Mouse (Mus musculus): ENCODE results near the gene Dab2ip. TPM values are rescaled to one million over a fixed set of nuclear protein-coding genes. Genes with fewer than 3 reads are reported as not detected.
A peak's percentile ranks its signal among the peaks of the same experiment; 100 is the strongest.

Gene Dab2ip
- polyA plus RNA-seq, 1 experiment from 2014 or later: 61.2 TPM

DNA sequence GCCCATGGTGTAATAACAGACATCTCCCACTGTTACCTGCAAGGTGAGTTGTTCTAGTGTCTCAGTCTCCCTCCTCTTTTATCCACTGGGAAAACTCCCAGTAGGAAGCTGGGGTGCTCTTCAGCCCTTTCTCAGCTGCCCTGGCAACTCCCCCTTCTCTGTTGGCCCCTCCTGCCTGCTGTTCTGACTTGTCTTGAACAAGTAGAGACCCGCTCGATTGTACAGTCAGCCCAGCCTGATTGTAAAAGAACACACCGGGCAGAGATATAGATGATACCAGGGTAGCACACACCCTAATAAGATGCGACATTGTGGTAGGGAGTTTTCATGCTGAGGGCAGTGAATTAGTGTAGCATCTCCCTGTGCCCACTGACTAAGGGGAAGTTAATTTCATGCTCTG lies 111.2 kb downstream of the Dab2ip start:
- no peak overlapping the region for H3K27ac ChIP-seq (ENCODE audit: low read depth, low read length)
- no peaks in the 10 kb centered on the region for H3K9me3 ChIP-seq (ENCODE audit: control insufficient read depth, low read length)
- WGBS: 59% methylated on average over 4 of the region's 4 CpGs
- H3K4me2 ChIP-seq (ENCODE audit: low read depth): no peak overlapping the region
- DNase-seq (ENCODE audit: low spot score): no peak
- no peaks in the 10 kb centered on the region for H3K36me3 ChIP-seq (ENCODE audit: control insufficient read depth, insufficient read depth, low read length)
- no peak overlapping the region for H3K4me3 ChIP-seq (ENCODE audit: low read depth, low read length)
- no peak for ATAC-seq (ENCODE audit: insufficient read depth, low FRiP score, low TSS enrichment)
- H3K27me3 ChIP-seq (ENCODE audit: control insufficient read depth, insufficient read depth, low read length): no peaks in the 10 kb centered on the region
- no peak overlapping the region for H3K9ac ChIP-seq (ENCODE audit: low read length)
- peaks cover 18% of the 10 kb centered on the region; the same call in 1 of the 2 replicates for H3K4me1 ChIP-seq (ENCODE audit: control insufficient read depth, insufficient read depth, low read length)

DNA sequence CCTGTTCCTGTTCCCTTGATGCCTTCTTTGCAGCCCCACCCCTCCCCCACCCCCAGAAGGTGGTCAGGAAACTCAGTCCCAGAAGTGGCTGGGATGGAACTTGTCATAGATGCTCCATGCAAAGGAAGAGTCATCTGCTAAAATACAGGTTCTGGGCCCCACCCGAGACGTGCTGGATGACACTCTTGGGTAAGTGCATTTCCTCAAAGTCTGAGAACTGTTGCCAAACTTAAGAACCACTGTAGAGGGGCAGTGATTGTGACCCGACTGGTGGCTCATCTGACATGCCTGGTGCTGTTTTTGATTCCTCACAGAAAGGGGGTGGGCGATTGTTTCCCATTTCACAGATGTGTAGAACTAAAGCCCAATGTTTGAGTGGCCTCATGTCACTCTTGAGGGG lies 111.7 kb downstream of the Dab2ip start:
- Histone ChIP-seq H3K36me3 (ENCODE audit: control insufficient read depth, insufficient read depth, low read length) (no peaks in the 10 kb centered on the region), H3K4me2 (ENCODE audit: low read depth) (no peak overlapping the region), H3K4me1 (ENCODE audit: control insufficient read depth, insufficient read depth, low read length) (peaks cover 14% of the 10 kb centered on the region; the same call in 1 of the 2 replicates), H3K4me3 (ENCODE audit: low read depth, low read length) (no peak overlapping the region), H3K27ac (ENCODE audit: low read depth, low read length) (no peak overlapping the region), H3K9me3 (ENCODE audit: control insufficient read depth, low read length) (no peaks in the 10 kb centered on the region), H3K27me3 (ENCODE audit: control insufficient read depth, insufficient read depth, low read length) (no peaks in the 10 kb centered on the region), H3K9ac (ENCODE audit: low read length) (no peak overlapping the region)
- DNase-seq (ENCODE audit: low spot score): no peak
- 78% methylated on average over 4 of the region's 4 CpGs for WGBS
- ATAC-seq (ENCODE audit: insufficient read depth, low FRiP score, low TSS enrichment): no peak

DNA sequence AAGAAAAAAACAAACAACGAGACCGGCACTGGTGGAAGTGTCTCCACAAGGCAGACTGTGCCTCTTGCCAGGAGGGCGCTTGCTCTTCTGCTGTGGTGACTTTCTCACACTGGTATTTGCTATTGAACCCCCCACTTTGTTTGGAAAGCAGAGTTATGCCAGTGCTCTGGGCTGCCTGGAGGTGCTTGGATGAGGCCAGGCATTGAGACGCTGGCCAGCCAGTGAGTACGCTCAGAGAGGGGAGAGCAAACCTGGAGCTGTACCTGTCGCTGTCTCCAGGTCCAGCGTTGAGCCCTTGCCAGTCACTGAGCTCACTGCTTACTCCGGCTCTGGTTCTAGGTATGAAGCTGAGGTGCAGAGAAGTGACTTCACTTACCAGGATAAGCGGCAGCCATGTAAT lies 112.2 kb downstream of the Dab2ip start:
- 90% methylated on average over 9 of the region's 9 CpGs for WGBS
- Histone ChIP-seq H3K4me2 (ENCODE audit: low read depth) (no peak overlapping the region), H3K27me3 (ENCODE audit: control insufficient read depth, insufficient read depth, low read length) (no peaks in the 10 kb centered on the region), H3K27ac (ENCODE audit: low read depth, low read length) (no peak overlapping the region), H3K4me1 (ENCODE audit: control insufficient read depth, insufficient read depth, low read length) (peaks cover 18% of the 10 kb centered on the region), H3K4me3 (ENCODE audit: low read depth, low read length) (no peak overlapping the region), H3K9ac (ENCODE audit: low read length) (no peak overlapping the region), H3K9me3 (ENCODE audit: control insufficient read depth, low read length) (no peaks in the 10 kb centered on the region), H3K36me3 (ENCODE audit: control insufficient read depth, insufficient read depth, low read length) (no peaks in the 10 kb centered on the region)
- DNase-seq (ENCODE audit: low spot score): no peak
- ATAC-seq (ENCODE audit: insufficient read depth, low FRiP score, low TSS enrichment): no peak

DNA sequence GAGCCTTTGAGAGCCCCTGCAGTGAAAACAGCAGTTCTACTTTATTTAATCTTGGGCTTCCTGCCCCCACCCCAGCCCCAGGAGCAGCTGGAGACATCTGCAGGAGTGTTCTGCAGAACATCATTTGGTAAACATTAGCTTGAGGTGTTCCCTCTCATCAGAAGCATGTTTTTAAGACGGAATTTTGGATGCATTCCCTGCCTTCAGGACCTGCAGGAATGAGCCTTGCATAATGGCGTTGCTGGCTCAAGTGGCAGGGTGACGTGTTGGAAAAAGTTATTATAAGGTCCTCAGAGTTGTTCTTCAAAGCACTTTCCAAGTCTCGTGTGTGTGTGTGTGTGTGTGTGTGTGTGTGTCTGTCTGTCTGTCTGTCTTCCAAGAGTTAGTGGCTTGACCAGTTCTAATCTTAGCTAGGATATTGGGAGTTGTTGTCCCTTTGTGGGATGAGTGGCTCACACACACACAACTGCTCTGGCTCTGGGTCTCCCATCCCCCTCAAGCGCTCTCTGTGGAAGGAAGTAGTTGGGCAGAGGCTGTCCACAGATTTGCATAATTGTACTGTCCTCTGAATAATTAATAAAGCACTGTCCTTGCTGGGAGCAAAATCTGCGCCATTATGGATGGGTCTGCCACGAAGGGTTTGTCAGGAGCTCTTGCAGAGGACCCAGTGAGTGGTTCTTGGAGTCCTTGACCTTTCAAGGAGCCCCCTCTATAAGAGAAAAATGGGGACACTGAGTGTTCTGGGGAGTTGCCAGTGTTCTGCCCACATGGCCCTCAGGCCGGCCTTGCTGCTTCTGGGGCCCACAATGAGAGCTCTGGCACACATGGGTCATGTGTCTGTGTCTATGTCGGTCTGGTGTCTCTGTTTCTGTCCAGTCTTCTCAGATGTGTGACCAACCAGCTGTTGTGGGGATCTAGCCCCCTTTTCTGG lies 114.2 kb downstream of the Dab2ip start:
- Histone ChIP-seq H3K9ac (ENCODE audit: low read length) (no peak overlapping the region), H3K27me3 (ENCODE audit: control insufficient read depth, insufficient read depth, low read length) (no peaks in the 10 kb centered on the region), H3K36me3 (ENCODE audit: control insufficient read depth, insufficient read depth, low read length) (no peaks in the 10 kb centered on the region), H3K4me3 (ENCODE audit: low read depth, low read length) (no peak overlapping the region), H3K27ac (ENCODE audit: low read depth, low read length) (no peak overlapping the region), H3K9me3 (ENCODE audit: control insufficient read depth, low read length) (no peaks in the 10 kb centered on the region), H3K4me2 (ENCODE audit: low read depth) (no peak overlapping the region), H3K4me1 (ENCODE audit: control insufficient read depth, insufficient read depth, low read length) (peaks cover 33% of the 10 kb centered on the region)
- DNase-seq (ENCODE audit: low spot score): no peak
- WGBS: 70% methylated on average over 9 of the region's 9 CpGs
- no peak for ATAC-seq (ENCODE audit: insufficient read depth, low FRiP score, low TSS enrichment)

DNA sequence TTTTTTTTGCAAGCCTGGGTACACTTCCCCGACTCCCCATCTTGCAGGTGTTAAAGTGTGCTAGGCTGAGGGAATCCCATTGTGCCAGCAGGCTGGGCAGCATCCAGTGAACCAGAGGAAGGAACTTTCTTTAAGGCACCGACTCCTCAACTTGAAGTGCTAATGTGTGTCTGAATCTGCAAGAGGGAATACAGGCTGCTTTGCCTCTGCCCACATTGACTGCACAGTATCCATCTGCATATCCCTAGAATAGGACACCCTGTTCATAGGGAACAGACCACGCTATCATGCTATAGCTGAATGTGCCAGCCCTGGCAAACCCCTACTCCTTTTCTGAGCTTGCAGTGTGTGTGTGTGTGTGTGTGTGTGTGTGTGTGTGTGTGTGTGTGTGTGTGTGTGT lies 115.1 kb downstream of the Dab2ip start:
- H3K4me2 ChIP-seq (ENCODE audit: low read depth): no peak overlapping the region
- H3K4me1 ChIP-seq (ENCODE audit: control insufficient read depth, insufficient read depth, low read length): peaks cover 41% of the 10 kb centered on the region
- 86% methylated on average over 3 of the region's 3 CpGs for WGBS

DNA sequence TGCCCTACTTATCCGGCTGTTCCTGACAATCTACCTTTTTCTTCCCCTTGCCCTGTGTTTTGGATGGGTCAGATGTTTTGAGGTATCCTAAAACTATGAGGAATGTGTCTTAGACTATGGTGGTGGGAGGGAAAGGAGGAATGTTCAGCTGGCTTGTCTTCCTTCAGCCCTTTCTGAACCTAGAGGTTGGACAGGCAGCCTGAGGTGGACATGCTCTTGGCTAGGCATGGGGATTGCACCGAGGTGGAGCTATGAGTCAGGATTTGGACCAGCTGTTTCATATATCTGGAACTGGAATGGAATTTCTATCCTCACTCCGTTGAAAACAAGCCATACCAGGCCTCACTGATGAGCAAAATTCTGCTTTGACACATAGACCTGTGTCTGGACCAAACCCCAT lies 115.9 kb downstream of the Dab2ip start:
- Histone ChIP-seq H3K4me3 (ENCODE audit: low read depth, low read length) (no peak overlapping the region), H3K27me3 (ENCODE audit: control insufficient read depth, insufficient read depth, low read length) (no peaks in the 10 kb centered on the region), H3K4me1 (ENCODE audit: control insufficient read depth, insufficient read depth, low read length) (peaks cover 45% of the 10 kb centered on the region), H3K36me3 (ENCODE audit: control insufficient read depth, insufficient read depth, low read length) (no peaks in the 10 kb centered on the region), H3K4me2 (ENCODE audit: low read depth) (no peak overlapping the region), H3K9ac (ENCODE audit: low read length) (no peak overlapping the region), H3K9me3 (ENCODE audit: control insufficient read depth, low read length) (no peaks in the 10 kb centered on the region), H3K27ac (ENCODE audit: low read depth, low read length) (no peak overlapping the region)
- 90% methylated on average over 3 of the region's 3 CpGs for WGBS
- ATAC-seq (ENCODE audit: insufficient read depth, low FRiP score, low TSS enrichment): no peak
- DNase-seq (ENCODE audit: low spot score): no peak

More for the DNA sequence above, 115.1 kb downstream of the Dab2ip start:
- Histone ChIP-seq H3K9me3 (ENCODE audit: control insufficient read depth, low read length) (no peaks in the 10 kb centered on the region), H3K27me3 (ENCODE audit: control insufficient read depth, insufficient read depth, low read length) (no peaks in the 10 kb centered on the region), H3K9ac (ENCODE audit: low read length) (no peak overlapping the region), H3K4me3 (ENCODE audit: low read depth, low read length) (no peak overlapping the region), H3K36me3 (ENCODE audit: control insufficient read depth, insufficient read depth, low read length) (no peaks in the 10 kb centered on the region), H3K27ac (ENCODE audit: low read depth, low read length) (no peak overlapping the region)
- ATAC-seq (ENCODE audit: insufficient read depth, low FRiP score, low TSS enrichment): no peak
- no peak for DNase-seq (ENCODE audit: low spot score)

DNA sequence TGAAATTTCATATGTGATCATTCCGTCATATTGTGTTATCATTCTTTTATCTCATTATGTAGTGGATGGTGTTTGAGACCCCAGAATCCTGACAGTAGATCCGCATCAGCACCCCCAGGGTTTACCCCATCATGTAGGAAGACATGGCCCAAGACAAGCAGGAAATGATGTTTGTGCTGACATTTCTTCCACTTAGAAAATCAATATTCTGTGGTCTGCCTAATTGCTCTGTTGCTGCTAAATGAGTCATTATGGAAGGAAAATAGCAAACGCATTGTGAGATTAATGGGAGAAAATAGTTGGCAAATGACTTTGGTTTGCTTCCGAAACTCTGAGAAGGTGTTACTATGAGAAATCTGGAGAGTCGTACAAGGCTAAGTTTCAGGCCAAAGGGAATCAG lies 116.4 kb downstream of the Dab2ip start:
- Histone ChIP-seq H3K27me3 (ENCODE audit: control insufficient read depth, insufficient read depth, low read length) (no peaks in the 10 kb centered on the region), H3K4me1 (ENCODE audit: control insufficient read depth, insufficient read depth, low read length) (peaks cover 41% of the 10 kb centered on the region), H3K9ac (ENCODE audit: low read length) (no peak overlapping the region), H3K36me3 (ENCODE audit: control insufficient read depth, insufficient read depth, low read length) (no peaks in the 10 kb centered on the region), H3K4me3 (ENCODE audit: low read depth, low read length) (no peak overlapping the region), H3K4me2 (ENCODE audit: low read depth) (no peak overlapping the region), H3K9me3 (ENCODE audit: control insufficient read depth, low read length) (no peaks in the 10 kb centered on the region), H3K27ac (ENCODE audit: low read depth, low read length) (no peak overlapping the region)
- no peak for DNase-seq (ENCODE audit: low spot score)
- ATAC-seq (ENCODE audit: insufficient read depth, low FRiP score, low TSS enrichment): no peak
- WGBS: 85% methylated on average over 5 of the region's 5 CpGs

DNA sequence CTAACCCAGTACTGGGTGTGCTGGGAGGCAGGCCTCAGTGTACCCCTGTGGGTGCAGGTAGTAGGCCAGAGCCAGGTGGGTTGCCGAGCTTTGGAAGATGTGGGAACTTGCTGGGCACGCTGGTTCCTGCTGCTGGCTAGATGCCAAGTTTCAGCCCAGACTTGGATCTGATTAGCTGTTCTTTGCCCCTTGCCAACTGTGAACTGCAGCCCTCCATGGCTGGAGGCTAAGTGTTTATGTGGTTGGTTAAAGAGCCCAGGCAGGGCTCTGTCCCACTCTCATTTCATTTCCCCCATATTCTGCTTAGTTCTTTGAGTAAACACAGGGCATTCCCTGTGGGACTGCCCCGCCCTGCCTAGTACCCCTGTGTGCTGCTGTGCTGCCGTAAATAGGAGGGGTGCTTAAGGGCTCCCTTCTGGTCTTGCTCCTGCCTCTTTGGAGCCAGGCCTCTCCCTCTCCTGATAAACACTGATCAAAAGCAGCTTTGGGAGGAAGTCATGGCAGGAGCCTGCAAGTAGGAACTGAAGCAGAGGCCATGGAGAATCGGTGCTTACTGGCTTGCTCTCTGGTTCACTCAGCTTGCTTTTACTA lies 118.1 kb downstream of the Dab2ip start:
- DNase-seq (ENCODE audit: low spot score) (no peak), ATAC-seq (ENCODE audit: insufficient read depth, low FRiP score, low TSS enrichment) (no peak)
- H3K27me3 ChIP-seq (ENCODE audit: control insufficient read depth, insufficient read depth, low read length): no peaks in the 10 kb centered on the region
- no peak overlapping the region for H3K27ac ChIP-seq (ENCODE audit: low read depth, low read length)
- H3K9ac ChIP-seq (ENCODE audit: low read length): no peak overlapping the region
- H3K4me1 ChIP-seq (ENCODE audit: control insufficient read depth, insufficient read depth, low read length): peaks cover 41% of the 10 kb centered on the region
- H3K4me3 ChIP-seq (ENCODE audit: low read depth, low read length): no peak overlapping the region
- 71% methylated on average over 5 of the region's 5 CpGs for whole genome bisulfite sequencing
- no peak overlapping the region for H3K4me2 ChIP-seq (ENCODE audit: low read depth)
- no peaks in the 10 kb centered on the region for H3K36me3 ChIP-seq (ENCODE audit: control insufficient read depth, insufficient read depth, low read length)
- H3K9me3 ChIP-seq (ENCODE audit: control insufficient read depth, low read length): no peaks in the 10 kb centered on the region

DNA sequence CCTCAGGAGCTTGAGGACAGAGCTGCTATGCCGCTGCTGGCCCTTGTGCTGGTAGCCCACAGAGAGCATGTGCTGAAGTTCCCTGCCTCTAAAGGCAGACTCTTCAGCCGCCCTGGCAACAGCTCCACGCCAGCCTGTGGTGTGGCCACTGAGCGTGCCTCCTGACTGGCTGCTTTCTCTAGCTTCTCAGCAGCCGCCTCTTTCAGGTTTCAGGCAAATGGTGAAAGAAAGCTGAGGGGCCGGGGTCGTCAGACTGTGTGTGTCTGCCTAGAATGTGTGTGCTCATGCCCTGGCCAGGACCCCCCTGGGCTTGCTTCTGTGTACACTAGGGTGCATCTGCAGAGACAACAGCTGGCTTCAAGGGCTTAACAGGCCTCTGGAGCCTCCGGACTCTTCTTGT lies 119.8 kb downstream of the Dab2ip start:
- H3K27me3 ChIP-seq (ENCODE audit: control insufficient read depth, insufficient read depth, low read length): no peaks in the 10 kb centered on the region
- H3K4me2 ChIP-seq (ENCODE audit: low read depth): no peak overlapping the region
- peak; percentile 65 for DNase-seq (ENCODE audit: low spot score)
- no peak overlapping the region for H3K9ac ChIP-seq (ENCODE audit: low read length)
- peak; percentile 36 for ATAC-seq (ENCODE audit: insufficient read depth, low FRiP score, low TSS enrichment)
- no peaks in the 10 kb centered on the region for H3K9me3 ChIP-seq (ENCODE audit: control insufficient read depth, low read length)
- peaks cover 39% of the 10 kb centered on the region for H3K4me1 ChIP-seq (ENCODE audit: control insufficient read depth, insufficient read depth, low read length)
- WGBS: 19% methylated on average over 8 of the region's 8 CpGs
- H3K36me3 ChIP-seq (ENCODE audit: control insufficient read depth, insufficient read depth, low read length): no peaks in the 10 kb centered on the region
- no peak overlapping the region for H3K27ac ChIP-seq (ENCODE audit: low read depth, low read length)
- H3K4me3 ChIP-seq (ENCODE audit: low read depth, low read length): no peak overlapping the region
